Mouse (Mus musculus) right cerebral cortex, postnatal 14 days (tissue): ENCODE data around the gene Draxin.
A peak's percentile ranks its signal among the peaks of the same experiment; 100 is the strongest.

Experiments used
- DNase-seq: peaks from one replicate; pipeline ENCODE4 v3.0.0; 2022

The Draxin gene

GRCm38 (mm10) chr4:148081201-148081600 lies 49.3 kb downstream of the Draxin start:
- no peak for DNase-seq

- no peak for DNase-seq
Observed at GRCm38 (mm10) chr4:148080597-148080973, 49.9 kb downstream of the Draxin start.

GRCm38 (mm10) chr4:148079944-148080596 lies 50.4 kb downstream of the Draxin start:
- DNase-seq = no peak

GRCm38 (mm10) chr4:148079212-148079611 lies 51.3 kb downstream of the Draxin start:
- no peak for DNase-seq

GRCm38 (mm10) chr4:148075881-148076280 lies 54.6 kb downstream of the Draxin start:
- no peak for DNase-seq

GRCm38 (mm10) chr4:148075259-148075658 lies 55.2 kb downstream of the Draxin start:
- DNase-seq = peak; percentile 71

GRCm38 (mm10) chr4:148074521-148075189 lies 55.8 kb downstream of the Draxin start:
- no peak for DNase-seq

- no peak for DNase-seq
Observed at GRCm38 (mm10) chr4:148071508-148071907, 59.0 kb downstream of the Draxin start.

GRCm38 (mm10) chr4:148069602-148070218 lies 60.8 kb downstream of the Draxin start:
- DNase-seq = no peak

GRCm38 (mm10) chr4:148067346-148067745 lies 63.2 kb downstream of the Draxin start:
- no peak for DNase-seq

GRCm38 (mm10) chr4:148066401-148066744 lies 64.1 kb downstream of the Draxin start:
- DNase-seq = no peak

GRCm38 (mm10) chr4:148065702-148066400 lies 64.6 kb downstream of the Draxin start:
- no peak for DNase-seq

- no peak for DNase-seq
Observed at GRCm38 (mm10) chr4:148061086-148061480, 69.4 kb downstream of the Draxin start.

GRCm38 (mm10) chr4:148060120-148061085 lies 70.1 kb downstream of the Draxin start:
- DNase-seq = no peak

GRCm38 (mm10) chr4:148058993-148059392 lies 71.5 kb downstream of the Draxin start:
- no peak for DNase-seq

- no peak for DNase-seq
Observed at GRCm38 (mm10) chr4:148058218-148058819, 72.2 kb downstream of the Draxin start.

- no peak for DNase-seq
Observed at GRCm38 (mm10) chr4:148057661-148058209, 72.8 kb downstream of the Draxin start.

GRCm38 (mm10) chr4:148056801-148057200 lies 73.7 kb downstream of the Draxin start:
- DNase-seq = no peak

- DNase-seq = no peak
Observed at GRCm38 (mm10) chr4:148056246-148056645, 74.3 kb downstream of the Draxin start.

- DNase-seq = no peak
Observed at GRCm38 (mm10) chr4:148054961-148055695, 75.4 kb downstream of the Draxin start.

GRCm38 (mm10) chr4:148053417-148053920 lies 77.0 kb downstream of the Draxin start:
- DNase-seq = peak; percentile 45
